Mouse (Mus musculus) cerebellum, adult (tissue): ENCODE measurements at regions not wholly inside any gene's neighbourhood (a gene's known extent, or its start where the extent isn't known, plus 50 kb on each side); places are given as distances from the start of the nearest gene placed in this dataset.

Source experiments
- ATAC-seq: cut with Nextera tagmentation; 2 replicates; pipeline ENCODE4 v1.9.2; 2017; ENCODE audit warnings: mild to moderate bottlenecking, moderate library complexity, mixed read lengths; ENCODE audit not compliant: insufficient number of reproducible peaks, low FRiP score, low TSS enrichment

DNA sequence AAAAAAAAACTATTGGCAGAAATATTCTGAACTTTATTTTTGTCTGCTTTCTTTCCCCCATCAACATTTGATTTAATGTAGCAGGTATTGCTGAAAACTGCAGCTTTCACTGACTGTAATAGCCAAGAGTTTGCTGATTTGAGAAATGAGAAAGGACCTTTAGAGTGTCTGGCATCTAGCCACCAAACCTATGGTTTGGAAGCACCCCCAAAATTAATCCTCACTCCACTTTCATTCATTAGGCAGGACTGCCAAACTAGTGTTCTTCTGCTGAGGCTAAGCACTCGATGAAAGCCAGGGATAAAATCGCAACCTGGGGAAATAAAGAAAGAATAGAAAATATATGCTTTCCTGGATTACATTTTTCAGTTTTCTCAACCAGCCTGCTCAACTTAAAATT lies 320.4 kb downstream of the Atp6ap1l start:
- ATAC-seq = no peak

DNA sequence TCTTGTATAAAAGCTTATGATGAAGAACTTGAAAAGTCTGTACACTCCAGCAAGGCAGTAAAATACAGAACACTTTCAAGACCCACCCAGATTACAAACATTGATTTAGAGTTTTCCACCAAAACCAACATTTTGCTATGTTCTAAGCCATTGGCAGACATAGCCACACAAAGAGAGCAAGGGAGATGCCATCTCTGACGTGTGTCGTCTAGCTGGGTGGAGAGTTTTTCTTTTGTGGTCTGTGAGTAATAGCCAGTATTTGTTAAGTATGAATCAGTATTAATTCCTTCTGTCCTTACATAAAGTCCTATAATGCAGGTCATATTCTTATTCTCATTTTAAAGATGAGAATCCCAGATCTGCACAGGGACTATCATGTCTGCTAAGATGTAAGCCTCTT lies 329.8 kb downstream of the Atp6ap1l start:
- no peak for ATAC-seq

DNA sequence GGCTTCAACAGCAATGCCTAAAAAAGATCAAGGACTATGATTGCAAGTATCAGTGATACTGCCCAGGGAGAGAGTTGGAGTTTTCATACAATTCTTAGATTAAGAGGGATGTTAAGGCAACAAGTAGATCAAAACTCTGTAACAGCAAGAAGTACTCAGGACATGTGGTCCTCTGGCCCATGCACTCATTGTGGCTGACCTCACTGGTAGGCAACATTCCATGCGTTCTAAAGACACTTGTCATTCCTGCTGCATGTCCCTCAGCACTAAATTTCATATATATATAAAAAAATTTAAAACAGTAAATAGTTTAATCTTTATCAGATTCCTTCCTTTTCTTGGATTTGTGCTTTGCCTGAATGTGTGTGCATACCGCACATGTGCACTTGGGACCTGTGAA lies 332.6 kb downstream of the Atp6ap1l start:
- no peak for ATAC-seq

DNA sequence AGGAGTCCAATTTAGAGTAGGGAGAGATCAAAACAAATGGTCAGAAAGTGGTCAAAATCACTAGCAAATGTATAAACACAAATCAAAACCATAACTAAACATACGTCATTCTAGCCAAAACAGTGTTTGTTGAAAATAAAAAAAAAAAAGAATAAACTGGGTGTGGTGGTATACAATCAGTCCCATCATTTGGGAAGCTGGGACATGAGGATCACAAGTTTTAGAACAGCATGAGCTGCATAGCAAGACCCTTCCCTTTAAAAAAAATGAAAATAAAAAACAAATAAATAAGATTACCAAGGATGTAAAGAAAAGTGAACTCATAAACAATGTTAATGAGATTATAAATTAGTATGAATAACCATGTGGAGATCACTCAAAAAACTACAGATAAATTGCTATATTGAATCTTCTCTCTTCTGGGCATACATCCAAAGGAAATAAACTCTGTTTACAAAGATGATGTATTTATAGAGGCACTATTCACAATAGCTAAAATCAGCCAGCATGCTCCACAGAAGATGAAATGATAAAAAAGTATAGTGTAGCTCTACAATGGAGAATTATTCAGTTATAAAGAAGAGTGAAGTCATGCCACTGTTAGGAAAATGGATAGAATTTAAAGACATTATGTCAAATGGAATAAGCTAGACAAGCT lies 341.8 kb downstream of the Atp6ap1l start:
- no peak for ATAC-seq

DNA sequence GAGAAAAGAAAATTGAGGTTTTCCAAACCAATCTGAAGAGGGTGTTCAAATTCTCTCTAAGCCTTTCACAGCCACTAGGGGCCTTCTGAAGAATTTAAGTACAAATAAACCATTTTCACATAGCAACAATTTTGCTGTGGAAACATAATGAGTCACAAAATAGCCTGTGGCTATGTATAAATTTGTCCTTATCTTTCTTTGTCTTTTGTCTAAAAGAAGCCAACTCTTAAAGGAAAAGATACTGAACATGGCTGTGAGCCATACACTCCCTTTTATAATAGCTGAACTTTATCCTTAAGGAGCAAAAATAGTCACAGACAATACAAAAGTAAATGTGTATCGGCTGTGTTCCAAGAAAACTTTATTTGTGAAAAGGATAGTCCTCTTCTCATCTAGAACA lies 345.1 kb downstream of the Atp6ap1l start:
- no peak for ATAC-seq

DNA sequence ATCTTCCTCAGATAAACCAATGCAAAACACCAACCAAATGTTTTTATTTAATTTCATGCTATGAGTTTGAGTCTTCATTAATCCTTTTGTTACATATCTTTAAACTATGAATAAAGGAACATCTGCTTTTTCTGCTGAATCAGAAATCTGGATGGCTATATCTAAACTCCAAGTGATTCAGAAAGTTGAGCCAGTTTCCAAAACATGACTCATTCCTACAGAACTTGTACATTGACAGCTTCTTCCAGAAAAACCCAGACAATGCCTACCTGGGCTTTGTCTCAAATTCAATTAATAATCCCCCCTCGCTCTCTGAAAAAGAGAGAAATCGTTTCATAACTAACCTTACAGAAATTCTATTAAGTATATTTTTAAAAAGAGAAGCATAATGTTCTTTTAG lies 345.7 kb downstream of the Atp6ap1l start:
- no peak for ATAC-seq

DNA sequence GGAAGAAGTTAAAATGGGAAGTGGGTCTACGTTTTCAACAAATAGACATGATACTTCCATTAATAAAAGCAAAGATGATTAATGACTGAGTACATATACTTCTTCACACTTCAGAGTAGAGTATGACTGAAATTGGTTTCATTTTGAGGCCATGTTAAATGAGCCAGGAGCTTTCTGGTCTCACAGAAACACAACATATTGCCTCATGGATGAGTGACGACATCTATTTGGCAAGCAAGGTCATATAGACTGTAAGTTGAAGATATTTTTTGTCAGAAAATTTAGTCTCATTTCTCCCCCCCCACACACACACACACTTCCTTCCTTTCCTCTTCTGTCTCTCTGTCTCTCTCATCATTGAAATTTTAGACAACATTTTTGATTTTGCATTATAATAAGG lies 354.0 kb downstream of the Atp6ap1l start:
- no peak for ATAC-seq

DNA sequence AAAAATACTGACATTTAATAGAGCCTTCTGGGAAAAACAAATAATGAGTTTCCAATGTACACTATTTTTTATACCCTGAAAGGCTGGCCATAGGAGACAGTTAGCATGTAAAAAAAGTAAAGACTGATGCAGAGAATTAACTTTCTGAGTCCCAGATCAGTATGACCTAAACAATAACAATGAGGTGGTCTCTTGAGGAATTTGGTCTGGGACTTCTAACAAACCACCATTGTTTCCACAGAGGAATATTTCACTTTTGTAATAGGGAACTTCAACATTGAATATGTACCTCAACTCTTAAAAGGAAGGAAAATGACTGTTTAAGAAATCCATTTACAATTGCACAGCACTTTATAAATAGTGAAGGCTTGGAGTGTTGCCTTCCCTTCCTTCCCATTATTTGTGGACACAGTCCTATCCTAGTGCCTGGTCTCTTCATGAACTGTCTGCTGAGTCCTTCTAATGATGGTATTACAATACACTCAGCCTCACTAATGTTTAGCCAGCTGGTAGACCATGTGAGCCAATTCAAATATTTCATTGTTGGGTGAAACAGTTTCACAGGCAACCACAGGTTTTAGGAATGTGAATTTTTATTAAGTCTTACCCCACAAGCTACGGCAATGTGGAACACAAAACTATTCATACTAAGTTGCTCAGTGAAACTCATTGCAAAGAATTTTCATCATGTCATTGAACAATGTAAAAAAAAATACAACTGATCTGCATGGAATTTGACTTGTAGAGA lies 358.7 kb downstream of the Atp6ap1l start:
- no peak for ATAC-seq

DNA sequence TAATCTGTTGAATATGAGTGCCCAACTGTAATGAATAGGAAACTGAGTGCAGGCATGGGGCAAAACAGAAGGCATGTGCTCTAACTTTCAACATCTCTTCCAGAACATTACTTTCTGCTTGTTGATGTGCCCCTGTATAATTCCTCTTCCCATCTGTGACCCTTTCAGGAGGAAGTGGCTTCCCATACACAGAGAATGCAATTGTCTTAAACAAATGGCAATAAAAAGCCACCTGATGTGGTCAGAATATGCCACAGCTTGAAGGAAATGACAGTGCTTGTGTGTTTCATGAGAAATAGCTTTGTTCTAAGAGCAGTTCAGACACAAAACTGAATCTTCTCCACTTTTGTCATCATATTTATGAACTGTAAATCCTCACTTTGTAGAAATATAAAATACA lies 359.3 kb downstream of the Atp6ap1l start:
- no peak for ATAC-seq

DNA sequence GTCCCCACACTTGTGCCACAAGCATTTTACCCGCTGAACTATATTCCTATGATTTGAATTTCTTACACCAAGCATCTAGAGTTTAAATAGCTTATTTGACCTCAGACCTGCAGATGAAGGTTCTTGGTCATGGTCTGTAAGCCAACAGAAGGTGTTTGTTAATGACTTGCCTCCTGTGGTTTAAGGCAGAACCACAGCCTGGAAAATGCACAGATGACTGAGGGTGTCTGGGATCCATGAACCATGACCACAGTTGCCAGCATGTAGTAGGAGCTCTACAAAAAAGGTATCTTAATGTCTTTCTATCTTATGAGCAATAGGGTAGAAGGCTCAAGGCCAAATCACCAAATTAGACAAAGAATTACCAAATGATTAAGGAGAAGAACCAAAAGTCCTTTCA lies 367.6 kb downstream of the Atp6ap1l start:
- ATAC-seq = no peak

DNA sequence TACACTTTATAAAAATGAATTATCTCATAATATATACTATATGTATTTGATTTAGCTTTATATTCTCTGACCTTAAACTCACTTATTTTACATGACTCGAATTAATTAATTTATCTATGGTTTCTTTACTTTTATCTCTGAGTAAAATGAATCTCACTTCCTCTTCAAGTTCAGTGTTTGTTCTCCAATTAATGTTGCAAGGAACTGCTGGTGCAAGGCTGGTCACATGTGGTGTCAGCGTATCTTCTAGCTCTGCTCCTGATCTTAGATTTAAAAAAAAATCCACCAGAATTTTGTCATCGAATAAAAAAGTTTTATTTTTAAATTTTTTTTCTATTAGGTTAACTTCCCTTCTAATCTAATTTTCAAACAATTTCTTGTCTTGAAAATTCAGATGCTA lies 378.2 kb downstream of the Atp6ap1l start:
- no peak for ATAC-seq

DNA sequence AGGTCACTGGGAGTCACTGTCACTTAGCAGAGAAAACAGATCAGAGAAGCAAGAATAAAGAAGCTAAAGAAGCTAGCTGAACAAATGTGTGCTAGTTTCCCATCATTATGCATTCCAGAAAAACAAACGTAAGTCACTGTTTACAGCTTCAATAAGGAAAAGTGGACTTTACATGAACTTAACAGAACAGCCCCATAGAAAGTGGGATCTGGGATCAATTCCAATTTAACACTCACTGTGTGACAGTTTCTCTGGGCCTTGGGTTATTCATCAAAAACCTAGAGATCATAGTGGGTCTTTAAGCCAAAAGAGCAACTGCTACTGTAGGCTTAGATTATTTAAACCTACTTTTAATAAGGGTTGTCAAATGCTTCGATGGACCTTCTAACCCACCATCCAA lies 379.4 kb downstream of the Atp6ap1l start:
- ATAC-seq = no peak

DNA sequence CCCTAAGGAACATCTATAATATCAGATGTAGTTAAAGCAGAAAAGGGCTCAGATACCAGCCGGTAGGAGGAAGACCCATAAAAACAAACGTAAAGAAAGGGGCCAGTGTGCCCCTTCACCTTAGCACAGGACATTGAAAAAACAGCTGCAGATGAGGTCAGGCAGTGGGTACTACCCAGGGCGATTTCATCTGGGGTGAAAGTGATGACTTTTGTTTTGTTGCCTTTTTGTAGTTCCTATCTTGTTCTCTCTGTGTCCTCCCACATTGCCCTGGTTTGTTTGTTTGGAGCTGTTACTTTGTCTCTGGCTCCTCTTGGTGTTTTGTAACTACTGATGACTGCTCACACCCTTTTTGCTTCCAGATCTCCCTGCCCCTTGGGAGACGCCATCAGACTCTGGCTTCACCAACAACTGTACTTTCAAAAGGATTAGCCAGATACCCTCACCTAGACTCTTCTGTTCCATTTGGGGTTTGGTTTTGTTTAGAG lies 383.4 kb downstream of the Atp6ap1l start:
- ATAC-seq = no peak

DNA sequence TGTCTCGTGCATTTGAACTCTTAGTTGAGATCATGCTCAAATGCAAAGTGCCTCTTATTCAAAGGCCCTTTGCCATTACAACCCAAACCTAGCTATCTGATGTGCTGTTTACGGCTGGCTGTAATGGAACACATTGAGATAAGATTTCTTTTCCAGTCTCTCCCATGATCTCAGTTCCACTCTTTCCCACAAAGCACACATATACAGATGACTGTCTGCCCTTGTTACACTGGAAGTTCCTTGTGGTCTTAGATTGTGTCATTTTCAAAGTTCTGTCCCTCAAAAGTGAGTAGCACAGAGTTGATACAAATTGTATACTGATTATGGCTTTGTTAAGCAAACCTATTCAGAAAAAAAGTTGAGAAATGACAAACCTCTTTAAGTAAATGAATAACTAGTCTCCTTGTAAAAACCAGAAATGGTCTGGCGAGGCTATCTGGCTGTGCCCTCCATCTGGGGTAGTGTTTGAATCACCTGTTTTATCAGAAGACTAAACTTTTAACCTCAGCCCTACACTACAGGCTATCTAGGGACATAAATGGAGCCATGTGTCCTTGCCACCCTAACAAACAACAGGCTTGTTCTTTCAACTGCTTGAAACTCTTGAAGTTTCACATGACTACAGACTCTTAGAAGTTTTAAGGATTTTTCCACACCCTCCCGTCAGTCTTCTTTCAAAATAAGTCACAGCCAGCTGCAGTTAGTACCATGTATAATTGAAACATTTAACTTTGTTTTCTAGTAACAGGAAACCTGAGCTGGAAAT lies 384.0 kb downstream of the Atp6ap1l start:
- no peak for ATAC-seq

DNA sequence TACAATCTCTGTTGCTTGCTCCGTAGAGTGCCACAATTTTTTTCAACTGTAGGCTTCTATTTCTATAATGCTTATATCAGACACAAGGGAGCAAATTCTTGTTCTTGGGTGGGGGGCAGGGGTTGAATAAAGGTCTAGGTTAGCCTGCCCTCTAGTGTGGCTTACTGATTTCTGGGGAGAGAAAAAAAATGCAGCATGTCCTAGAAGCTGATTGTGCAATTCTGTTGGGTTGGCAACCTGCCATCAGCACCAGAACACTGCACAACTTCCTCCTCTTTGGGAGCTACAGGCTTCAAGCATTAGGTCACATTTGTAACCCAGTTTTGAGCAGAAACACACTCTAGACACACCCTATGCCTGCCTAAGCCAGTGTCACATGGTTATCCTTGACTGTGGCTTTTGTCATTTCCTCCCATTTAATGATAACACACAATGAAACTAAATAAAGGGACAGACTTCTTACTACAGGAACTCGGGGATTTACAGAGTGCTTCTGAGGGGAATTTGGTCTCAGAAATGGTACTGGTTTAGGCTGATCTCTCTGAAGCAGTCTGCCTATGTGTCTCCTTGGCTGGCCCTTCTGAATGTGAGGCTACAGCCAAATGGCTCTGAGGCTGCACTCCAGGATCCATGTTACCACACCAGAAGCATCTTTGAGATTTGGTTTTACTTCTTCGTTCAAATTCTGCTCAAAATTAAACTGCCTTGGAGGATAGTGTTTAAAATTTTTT lies 389.2 kb downstream of the Atp6ap1l start:
- ATAC-seq = 0 out of 2 replicates have a peak, but pooled peaks have one; percentile 70

DNA sequence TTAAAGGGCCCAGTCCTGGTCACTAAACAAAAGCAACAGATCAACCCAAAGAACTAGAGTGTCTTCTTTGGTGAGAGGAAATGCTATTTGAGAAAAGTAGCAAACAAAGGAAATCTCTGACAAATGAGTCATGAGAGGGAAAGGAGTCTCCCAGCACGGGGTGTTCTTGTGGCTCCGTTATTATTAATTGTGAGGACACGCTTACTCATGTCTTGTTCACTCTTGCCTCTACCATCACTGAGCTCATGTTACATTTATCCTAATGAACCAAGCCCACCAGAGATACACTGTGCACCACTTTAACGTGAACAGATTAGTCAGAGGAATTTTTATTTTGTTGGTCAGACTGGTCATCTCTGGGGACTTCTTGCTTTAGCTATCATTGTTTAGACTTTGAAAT lies 391.3 kb downstream of the Atp6ap1l start:
- ATAC-seq = no peak

DNA sequence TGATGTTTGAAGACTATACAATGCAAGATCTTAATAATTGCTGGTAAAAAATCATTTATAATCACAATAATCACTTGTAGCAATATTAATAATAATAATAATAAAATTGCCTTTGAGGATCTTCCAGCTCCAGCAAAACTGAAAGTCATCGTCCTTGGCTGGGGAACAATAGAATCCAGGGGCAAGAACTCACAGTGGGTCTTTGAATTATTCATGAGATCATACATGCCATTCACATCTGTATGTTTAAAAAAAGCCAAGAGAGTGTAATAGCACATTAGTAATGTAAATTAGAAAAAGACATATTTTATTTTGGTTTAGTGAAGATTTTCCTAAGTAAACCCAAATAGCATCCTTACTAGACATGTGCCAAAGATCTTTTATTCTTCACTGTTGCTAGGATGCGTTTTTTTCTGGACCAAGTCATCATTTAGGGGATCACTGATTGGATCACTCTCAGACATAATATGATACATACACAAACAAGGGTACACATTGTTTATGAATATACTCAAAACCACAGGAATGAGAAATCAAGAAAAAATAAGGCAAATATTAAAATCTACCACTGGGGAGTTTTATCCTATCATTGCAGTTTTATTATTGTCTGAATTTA lies 392.3 kb downstream of the Atp6ap1l start:
- ATAC-seq = no peak

DNA sequence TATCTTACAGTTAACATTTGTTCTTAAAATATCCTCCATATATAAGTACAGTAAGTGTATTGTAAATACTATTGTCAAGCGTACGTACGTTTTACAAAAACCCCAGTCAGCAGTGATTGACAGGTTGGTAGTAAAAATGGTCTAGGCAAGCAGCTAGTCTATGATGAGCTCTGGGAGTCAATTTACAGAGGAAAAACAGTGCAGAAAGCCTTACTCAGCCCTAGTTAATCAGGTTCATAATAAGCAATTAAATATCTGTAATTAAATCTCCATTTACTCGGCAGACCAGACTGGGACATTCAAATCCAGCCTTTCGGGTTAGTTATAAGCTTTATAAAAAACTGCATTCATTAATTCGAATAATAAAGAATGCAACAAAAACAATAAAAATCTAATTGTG lies 394.7 kb downstream of the Atp6ap1l start:
- ATAC-seq = no peak

DNA sequence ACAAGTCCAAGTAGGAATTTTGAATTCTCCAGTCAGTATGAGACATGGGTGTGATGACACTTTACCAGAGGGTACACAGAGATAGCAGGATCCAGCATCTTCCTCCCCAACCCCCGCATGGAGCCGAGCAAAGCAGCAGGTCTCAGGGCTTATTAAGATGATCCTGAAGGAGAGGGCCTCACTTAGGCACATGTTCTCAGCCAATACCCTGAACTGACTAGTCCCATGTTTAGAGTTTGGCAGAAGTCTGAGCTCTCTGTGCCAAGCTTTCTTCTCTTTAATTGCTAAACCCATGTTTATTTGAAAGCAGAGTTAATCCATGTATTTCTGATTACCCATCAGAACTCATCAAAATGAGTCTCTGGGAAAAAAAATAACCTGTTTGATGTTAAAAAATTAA lies 402.0 kb downstream of the Atp6ap1l start:
- ATAC-seq = no peak

DNA sequence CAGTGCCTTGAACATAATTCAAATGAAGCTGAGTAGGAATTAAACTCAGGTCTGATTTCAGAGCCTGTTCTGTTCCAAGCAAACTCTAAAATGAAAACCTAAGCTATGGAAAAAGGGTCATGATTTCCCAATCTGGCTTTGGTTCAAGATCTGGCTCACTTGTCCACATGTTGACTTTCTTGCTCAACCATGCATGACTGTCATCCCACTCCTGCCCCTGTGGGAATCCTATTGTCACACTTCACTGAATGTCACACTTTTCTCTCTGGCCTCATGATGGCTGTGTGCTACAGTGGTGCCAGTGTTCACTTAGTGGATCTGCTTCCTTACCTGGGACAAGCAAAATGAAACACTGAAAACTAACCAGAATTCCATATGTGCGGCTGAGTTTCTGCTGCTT lies 403.0 kb downstream of the Atp6ap1l start:
- no peak for ATAC-seq
